Mouse (Mus musculus) ES-Bruce4 (cell line): ENCODE measurements around the gene Auts2. TPM values are rescaled to one million over a fixed set of nuclear protein-coding genes. Genes with fewer than 3 reads are reported as not detected.
A peak's percentile ranks its signal among the peaks of the same experiment; 100 is the strongest.

Experiments used
- H3K27ac ChIP-seq: 2 replicates; pipeline ENCODE4 v1.5.1; 2012; ENCODE audit warnings: low read length, inconsistent platforms; ENCODE audit not compliant: insufficient read depth
- H3K27me3 ChIP-seq: 2 replicates; pipeline ENCODE4 v1.6.1; 2012; ENCODE audit warnings: mild to moderate bottlenecking, low read length, inconsistent platforms; ENCODE audit not compliant: control insufficient read depth, poor library complexity, insufficient read depth, severe bottlenecking
- H3K36me3 ChIP-seq: 2 replicates; pipeline ENCODE4 v1.6.1; 2012; ENCODE audit warnings: inconsistent platforms, mild to moderate bottlenecking, low read length, moderate library complexity; ENCODE audit not compliant: control insufficient read depth, poor library complexity, insufficient read depth, severe bottlenecking
- H3K4me1 ChIP-seq: one replicate; pipeline ENCODE4 v1.8.1; 2011; ENCODE audit warnings: low read length; ENCODE audit not compliant: control insufficient read depth, insufficient read depth
- H3K4me3 ChIP-seq: 2 replicates; pipeline ENCODE4 v1.5.1; 2011; ENCODE audit warnings: low read depth, mild to moderate bottlenecking, low read length
- H3K9ac ChIP-seq: 2 replicates; pipeline ENCODE4 v1.6.1; 2012; ENCODE audit warnings: low read depth, mild to moderate bottlenecking, inconsistent platforms; ENCODE audit not compliant: poor library complexity, severe bottlenecking
- H3K9me3 ChIP-seq: replicated peaks from 2 replicates; pipeline ENCODE4 v1.6.1; 2012; ENCODE audit warnings: mild to moderate bottlenecking, low read length, inconsistent platforms; ENCODE audit not compliant: control insufficient read depth, poor library complexity, insufficient read depth, severe bottlenecking
- CTCF ChIP-seq: IDR thresholded peaks from one replicate; pipeline ENCODE4 v1.8.1; 2011; ENCODE audit warnings: low read depth, low read length
- EP300 ChIP-seq: IDR thresholded peaks from 2 replicates; pipeline ENCODE4 v1.6.1; 2011; ENCODE audit warnings: low read depth, low read length; ENCODE audit not compliant: insufficient read depth
- POLR2A ChIP-seq: IDR thresholded peaks from one replicate; pipeline ENCODE4 v1.8.1; 2011; ENCODE audit warnings: low read length; ENCODE audit not compliant: insufficient read depth
- polyA plus RNA-seq: library from polyadenylated mRNA; stranded (reverse); fragments of >200 nt; gene quantifications from 2 replicates; pipeline ENCODE4 v1.2.4, GENCODE M21; 2011; ENCODE audit warnings: low read depth; ENCODE audit not compliant: missing spikeins, insufficient read depth, insufficient read length

The Auts2 gene
- polyA plus RNA-seq, 1 experiment: 23.4 TPM

GRCm38 (mm10) chr5:131435239-131435876 lies 1107.8 kb downstream of the Auts2 start:
- H3K36me3 ChIP-seq: no peaks in the 10 kb centered on the region
- no peaks in the 10 kb centered on the region for H3K27me3 ChIP-seq
- H3K9ac ChIP-seq: no peak overlapping the region
- no peak overlapping the region for H3K4me3 ChIP-seq
- H3K4me1 ChIP-seq: no peaks in the 10 kb centered on the region
- no peak overlapping the region for H3K27ac ChIP-seq
- H3K9me3 ChIP-seq: no peaks in the 10 kb centered on the region
- TF ChIP-seq EP300 (no peak), CTCF (no peak)

GRCm38 (mm10) chr5:131433291-131433690 lies 1109.9 kb downstream of the Auts2 start:
- no peaks in the 10 kb centered on the region for H3K4me1 ChIP-seq
- TF ChIP-seq CTCF: no peak
- TF ChIP-seq EP300: no peak
- TF ChIP-seq POLR2A: no peak
- H3K4me3 ChIP-seq: no peak overlapping the region
- H3K9ac ChIP-seq: no peak overlapping the region
- H3K27me3 ChIP-seq: no peaks in the 10 kb centered on the region
- H3K36me3 ChIP-seq: no peaks in the 10 kb centered on the region
- H3K27ac ChIP-seq: no peak overlapping the region
- no peaks in the 10 kb centered on the region for H3K9me3 ChIP-seq

- Histone ChIP-seq H3K36me3 (no peaks in the 10 kb centered on the region), H3K9ac (no peak overlapping the region), H3K4me1 (no peaks in the 10 kb centered on the region), H3K27ac (no peak overlapping the region), H3K9me3 (no peaks in the 10 kb centered on the region), H3K4me3 (no peak overlapping the region), H3K27me3 (no peaks in the 10 kb centered on the region)
- TF ChIP-seq POLR2A (no peak), EP300 (no peak), CTCF (no peak)
Measured at GRCm38 (mm10) chr5:131431896-131432295, 1111.2 kb downstream of the Auts2 start.

- no peak overlapping the region for H3K4me3 ChIP-seq
- no peaks in the 10 kb centered on the region for H3K27me3 ChIP-seq
- H3K9me3 ChIP-seq: no peaks in the 10 kb centered on the region
- no peaks in the 10 kb centered on the region for H3K36me3 ChIP-seq
- TF ChIP-seq CTCF: peak; percentile 92
- TF ChIP-seq EP300: no peak
- TF ChIP-seq POLR2A: no peak
- no peak overlapping the region for H3K27ac ChIP-seq
- H3K9ac ChIP-seq: no peak overlapping the region
- H3K4me1 ChIP-seq: no peaks in the 10 kb centered on the region
Measured at GRCm38 (mm10) chr5:131430109-131430508, 1113.0 kb downstream of the Auts2 start.

- TF ChIP-seq CTCF: peak; percentile 61
- TF ChIP-seq POLR2A: no peak
- no peak for TF ChIP-seq EP300
- Histone ChIP-seq H3K4me3 (no peak overlapping the region), H3K9me3 (no peaks in the 10 kb centered on the region), H3K36me3 (no peaks in the 10 kb centered on the region), H3K27me3 (no peaks in the 10 kb centered on the region), H3K9ac (no peak overlapping the region), H3K27ac (no peak overlapping the region), H3K4me1 (no peaks in the 10 kb centered on the region)
Measured at GRCm38 (mm10) chr5:131429563-131429962, 1113.6 kb downstream of the Auts2 start.

GRCm38 (mm10) chr5:131427734-131428413 lies 1115.3 kb downstream of the Auts2 start:
- H3K4me3 ChIP-seq: 0 out of 2 replicates have a peak overlapping the region, but pooled peaks have one; percentile 7
- H3K27me3 ChIP-seq: no peaks in the 10 kb centered on the region
- no peak for TF ChIP-seq EP300
- peak; percentile 79 for TF ChIP-seq CTCF
- no peak for TF ChIP-seq POLR2A
- H3K9ac ChIP-seq: no peak overlapping the region
- no peak overlapping the region for H3K27ac ChIP-seq
- no peaks in the 10 kb centered on the region for H3K9me3 ChIP-seq
- no peaks in the 10 kb centered on the region for H3K4me1 ChIP-seq
- H3K36me3 ChIP-seq: no peaks in the 10 kb centered on the region
